Mouse (Mus musculus) lung, embryonic 14.5 days (tissue): Measurements from ENCODE around the gene Nudt8. TPM values are rescaled to one million over a fixed set of nuclear protein-coding genes. Genes with fewer than 3 reads are reported as not detected.

ENCODE experiments used
- ATAC-seq: fragments of 200-750 bp; cut with Nextera tagmentation; 2 replicates; pipeline ENCODE4 v1.8.0; 2017; ENCODE audit warnings: mild to moderate bottlenecking, moderate TSS enrichment, moderate library complexity; ENCODE audit not compliant: insufficient read depth
- DNase-seq: peaks from one replicate; pipeline ENCODE4 v3.0.0-alpha.2; 2015
- H3K27ac ChIP-seq: fragments of 300-500 bp; sonication (generic); 2 replicates; pipeline ENCODE4 v1.5.1; 2014; ENCODE audit warnings: low read depth, mild to moderate bottlenecking, moderate library complexity
- H3K27me3 ChIP-seq: fragments of 300-500 bp; sonication (generic); 2 replicates; pipeline ENCODE4 v1.6.1; 2014; ENCODE audit warnings: low read length, control low read depth; ENCODE audit not compliant: insufficient read depth
- H3K36me3 ChIP-seq: fragments of 300-500 bp; sonication (generic); 2 replicates; pipeline ENCODE4 v1.6.1; 2014; ENCODE audit warnings: control low read depth; ENCODE audit not compliant: insufficient read depth
- H3K4me1 ChIP-seq: fragments of 300-500 bp; sonication (generic); 2 replicates; pipeline ENCODE4 v1.6.1; 2014; ENCODE audit warnings: antibody characterized with exemption, control low read depth; ENCODE audit not compliant: insufficient read depth
- H3K4me2 ChIP-seq: fragments of 300-500 bp; sonication (generic); 2 replicates; pipeline ENCODE4 v1.6.1; 2014; ENCODE audit warnings: mild to moderate bottlenecking
- H3K4me3 ChIP-seq: fragments of 300-500 bp; sonication (generic); 2 replicates; pipeline ENCODE4 v1.5.1; 2014; ENCODE audit warnings: low read depth, low read length
- H3K9ac ChIP-seq: fragments of 300-500 bp; sonication (generic); 2 replicates; pipeline ENCODE4 v1.6.1; 2014
- H3K9me3 ChIP-seq: fragments of 300-500 bp; sonication (generic); 2 replicates; pipeline ENCODE4 v1.6.1; 2016; ENCODE audit warnings: low read depth, low read length, control low read depth
- CTCF ChIP-seq: IDR thresholded peaks from 2 replicates; pipeline ENCODE4 v1.5.1; 2016; ENCODE audit warnings: antibody characterized with exemption, low read depth
- WGBS: fragments of 180-500 bp; shearing (Covaris S2); extraction: QIAGEN DNeasy Blood & Tissue Kit; methylation state at CpG from one replicate; pipeline ENCODE4 v1.1.7; 2014; 5-methylcytosine and 5-hydroxymethylcytosine counted together
- polyA plus RNA-seq: library from polyadenylated mRNA; unstranded; fragments of >200 nt; fragmentation: Nextera tagmentation; extraction: Ambion mirVana; gene quantifications from 2 replicates; pipeline ENCODE4 v1.2.1, GENCODE M21; 2014

Nudt8 gene
- polyA plus RNA-seq, 1 experiment from 2014 or later: 24.4 TPM

GRCm38 (mm10) chr19:4014802-4015201 is 14.4 kb downstream of the Nudt8 start:
- Histone ChIP-seq H3K36me3 (peaks cover 10% of the 10 kb centered on the region), H3K4me1 (no peaks in the 10 kb centered on the region), H3K9ac (no peak overlapping the region), H3K27ac (no peak overlapping the region), H3K27me3 (no peaks in the 10 kb centered on the region), H3K9me3 (no peaks in the 10 kb centered on the region), H3K4me3 (no peak overlapping the region), H3K4me2 (no peak overlapping the region)
- DNase-seq (no peak), ATAC-seq (no peak)
- no peak for TF ChIP-seq CTCF

GRCm38 (mm10) chr19:4015635-4016034 is 15.3 kb downstream of the Nudt8 start:
- Histone ChIP-seq H3K36me3 (peaks cover 4% of the 10 kb centered on the region; the same call in 1 of the 2 replicates), H3K4me2 (no peak overlapping the region), H3K4me3 (no peak overlapping the region), H3K9me3 (no peaks in the 10 kb centered on the region), H3K27me3 (no peaks in the 10 kb centered on the region), H3K27ac (no peak overlapping the region), H3K4me1 (no peaks in the 10 kb centered on the region), H3K9ac (no peak overlapping the region)
- WGBS: 54% methylated on average over 5 of the region's 5 CpGs
- no peak for TF ChIP-seq CTCF
- DNase-seq (no peak), ATAC-seq (no peak)

GRCm38 (mm10) chr19:4017921-4018587 is 17.7 kb downstream of the Nudt8 start:
- H3K4me2 ChIP-seq: no peak overlapping the region
- H3K4me1 ChIP-seq: no peaks in the 10 kb centered on the region
- DNase-seq (no peak), ATAC-seq (no peak)
- no peaks in the 10 kb centered on the region for H3K36me3 ChIP-seq
- no peaks in the 10 kb centered on the region for H3K9me3 ChIP-seq
- H3K4me3 ChIP-seq: no peak overlapping the region
- H3K27me3 ChIP-seq: no peaks in the 10 kb centered on the region
- H3K27ac ChIP-seq: no peak overlapping the region
- 34% methylated on average over 10 of the region's 10 CpGs for WGBS
- TF ChIP-seq CTCF: no peak
- H3K9ac ChIP-seq: no peak overlapping the region

GRCm38 (mm10) chr19:4018743-4019583 is 18.6 kb downstream of the Nudt8 start:
- DNase-seq: peak; percentile 96
- H3K27ac ChIP-seq: 0 out of 2 replicates have a peak overlapping the region, but pooled peaks have one; percentile 21
- TF ChIP-seq CTCF: peak; percentile 81
- no peak overlapping the region for H3K4me2 ChIP-seq
- no peaks in the 10 kb centered on the region for H3K27me3 ChIP-seq
- H3K9ac ChIP-seq: no peak overlapping the region
- H3K9me3 ChIP-seq: no peaks in the 10 kb centered on the region
- no peaks in the 10 kb centered on the region for H3K4me1 ChIP-seq
- no peaks in the 10 kb centered on the region for H3K36me3 ChIP-seq
- WGBS: 23% methylated on average over 18 of the region's 18 CpGs
- no peak overlapping the region for H3K4me3 ChIP-seq
- ATAC-seq: peak; percentile 89

GRCm38 (mm10) chr19:4023185-4023584 is 22.8 kb downstream of the Nudt8 start:
- no peak for DNase-seq
- H3K9ac ChIP-seq: no peak overlapping the region

GRCm38 (mm10) chr19:4027576-4027975 is 27.2 kb downstream of the Nudt8 start:
- Histone ChIP-seq H3K36me3 (no peaks in the 10 kb centered on the region), H3K4me3 (no peak overlapping the region), H3K9me3 (no peaks in the 10 kb centered on the region), H3K27me3 (no peaks in the 10 kb centered on the region), H3K9ac (no peak overlapping the region), H3K27ac (no peak overlapping the region), H3K4me1 (no peaks in the 10 kb centered on the region), H3K4me2 (no peak overlapping the region)
- ATAC-seq (no peak), DNase-seq (no peak)
- TF ChIP-seq CTCF: no peak

More at GRCm38 (mm10) chr19:4023185-4023584, 22.8 kb downstream of the Nudt8 start:
- H3K4me2 ChIP-seq: no peak overlapping the region
- H3K4me1 ChIP-seq: no peaks in the 10 kb centered on the region
- no peaks in the 10 kb centered on the region for H3K27me3 ChIP-seq
- TF ChIP-seq CTCF: no peak
- H3K9me3 ChIP-seq: no peaks in the 10 kb centered on the region
- no peak for ATAC-seq
- 55% methylated on average over 7 of the region's 7 CpGs for WGBS
- no peaks in the 10 kb centered on the region for H3K36me3 ChIP-seq
- no peak overlapping the region for H3K4me3 ChIP-seq
- H3K27ac ChIP-seq: no peak overlapping the region

- TF ChIP-seq CTCF: no peak
- DNase-seq: no peak
- no peak for ATAC-seq
- Histone ChIP-seq H3K27ac (no peak overlapping the region), H3K4me2 (no peak overlapping the region), H3K9ac (no peak overlapping the region), H3K4me3 (no peak overlapping the region), H3K36me3 (0 out of 2 replicates have a peak, but pooled peaks cover 6% of the 10 kb centered on the region), H3K27me3 (no peaks in the 10 kb centered on the region), H3K9me3 (no peaks in the 10 kb centered on the region), H3K4me1 (no peaks in the 10 kb centered on the region)
- 58% methylated on average over 7 of the region's 7 CpGs for WGBS
Measured at GRCm38 (mm10) chr19:4032668-4033067, 32.3 kb downstream of the Nudt8 start.
